Mouse (Mus musculus): Measurements from ENCODE around the gene Dchs1.
"Not testable (repeated sequence)": the region's sequence is repeated elsewhere in the genome, so short reads cannot be mapped to it uniquely, and the experiment has no call there.

Dchs1 gene

GRCm38 (mm10) chr7:105740851-105741250 is 46.6 kb downstream of the Dchs1 start:
- peak; percentile 19 for DNase-seq

- no peak for DNase-seq
Measured at GRCm38 (mm10) chr7:105740089-105740795, 47.2 kb downstream of the Dchs1 start.

DNA sequence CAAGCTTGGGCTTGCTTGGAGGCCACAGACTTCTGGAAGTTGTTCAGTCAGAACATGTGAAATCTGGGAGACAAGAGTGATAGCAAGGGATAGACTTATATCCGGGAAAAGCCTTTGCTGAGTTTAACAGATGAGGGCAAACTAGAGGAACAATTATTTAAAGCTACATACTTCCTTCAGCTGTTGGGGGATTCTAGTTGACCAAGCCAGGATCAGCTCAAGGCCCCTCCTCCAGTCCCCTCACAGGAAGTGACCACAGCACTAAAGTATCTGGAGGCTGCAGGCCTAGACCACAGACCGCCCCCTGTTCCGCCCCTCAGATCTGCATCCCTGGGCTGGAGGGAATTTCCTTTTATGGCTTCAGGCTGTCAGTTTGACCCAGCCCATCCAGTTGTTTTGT is 48.5 kb downstream of the Dchs1 start:
- DNase-seq: peak; percentile 24

DNA sequence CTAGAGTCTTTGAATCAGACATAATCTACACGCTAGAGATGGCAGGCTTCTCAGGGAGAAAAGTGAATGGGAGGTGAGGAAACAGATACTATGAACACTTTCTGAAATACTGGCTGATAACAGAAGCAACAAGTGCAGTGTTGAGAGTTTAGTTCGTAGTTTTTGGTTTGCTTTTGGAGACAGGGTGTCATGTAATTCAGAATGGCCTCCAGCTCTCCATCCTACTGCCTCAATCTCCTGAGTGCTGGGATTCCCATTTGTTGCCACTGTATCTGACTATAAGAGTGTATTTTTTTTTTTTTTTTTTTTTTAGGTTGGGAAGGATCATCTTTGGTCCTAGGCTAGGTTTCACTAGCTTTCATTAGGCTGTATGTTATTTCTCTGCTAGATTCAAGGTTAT is 49.2 kb downstream of the Dchs1 start:
- no peak for DNase-seq

DNA sequence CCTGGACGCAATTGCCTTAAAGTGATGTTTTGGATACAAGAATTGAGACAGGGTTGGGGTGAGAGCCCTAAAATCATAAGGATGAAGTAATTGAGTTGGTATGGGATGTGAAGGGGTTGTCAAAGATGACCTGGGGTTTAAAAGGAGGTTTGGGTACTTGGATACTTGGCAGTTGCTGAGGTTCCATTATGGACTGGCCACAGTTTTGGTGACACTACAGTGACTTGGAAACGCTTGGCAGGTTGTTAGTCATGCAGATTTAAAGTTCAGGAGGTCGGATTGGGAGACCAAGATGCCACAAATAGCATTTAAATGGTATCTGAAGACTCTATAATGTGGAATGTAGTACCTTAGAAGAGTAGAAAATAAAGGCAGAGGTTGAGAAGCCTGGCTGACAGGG is 49.8 kb downstream of the Dchs1 start:
- peak; percentile 18 for DNase-seq

GRCm38 (mm10) chr7:105736911-105737521 is 50.4 kb downstream of the Dchs1 start, which contains the start of gene Rrp8:
Gene Rrp8 (minus strand): TSS chr7:105737385.
- no peak for DNase-seq

DNA sequence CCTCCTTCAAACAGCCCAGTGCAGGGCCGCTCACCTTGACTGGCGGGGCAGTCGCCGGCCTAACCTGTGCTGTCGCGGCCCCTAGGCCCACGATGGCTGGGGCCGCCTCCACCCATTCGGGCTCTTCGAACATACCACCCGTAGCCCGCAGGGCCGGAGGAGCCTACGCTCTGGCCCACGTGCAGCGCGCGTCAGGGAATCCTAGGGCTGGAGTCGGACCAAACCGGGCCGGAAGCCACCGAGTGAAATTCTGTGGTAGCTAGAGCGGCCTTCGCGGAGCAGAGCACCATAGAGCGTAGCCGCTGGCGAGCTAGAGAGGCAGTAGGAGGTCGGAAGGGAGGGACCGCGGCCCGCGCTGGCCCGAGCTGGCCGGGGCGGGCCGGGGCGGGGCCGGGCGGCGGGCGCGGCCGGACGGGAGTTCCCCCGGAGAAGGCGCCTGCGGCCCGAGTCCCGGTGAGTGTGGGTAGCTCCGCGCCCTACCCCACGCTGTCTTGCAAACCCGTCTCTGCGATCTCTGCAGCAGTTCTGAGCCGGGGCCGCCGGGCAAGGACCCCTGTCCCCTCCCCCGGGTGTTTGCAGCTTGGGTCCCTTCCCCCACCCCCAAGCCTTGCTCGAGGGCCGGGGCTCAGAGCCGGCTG is 51.1 kb downstream of the Dchs1 start, which contains the start of gene Ilk:
Ilk (plus strand) TSS at position 329 of the 638 bp plus-strand sequence.
- DNase-seq: peak; percentile 94

GRCm38 (mm10) chr7:105735464-105735863 is 52.0 kb downstream of the Dchs1 start:
- DNase-seq: not testable (repeated sequence)

DNA sequence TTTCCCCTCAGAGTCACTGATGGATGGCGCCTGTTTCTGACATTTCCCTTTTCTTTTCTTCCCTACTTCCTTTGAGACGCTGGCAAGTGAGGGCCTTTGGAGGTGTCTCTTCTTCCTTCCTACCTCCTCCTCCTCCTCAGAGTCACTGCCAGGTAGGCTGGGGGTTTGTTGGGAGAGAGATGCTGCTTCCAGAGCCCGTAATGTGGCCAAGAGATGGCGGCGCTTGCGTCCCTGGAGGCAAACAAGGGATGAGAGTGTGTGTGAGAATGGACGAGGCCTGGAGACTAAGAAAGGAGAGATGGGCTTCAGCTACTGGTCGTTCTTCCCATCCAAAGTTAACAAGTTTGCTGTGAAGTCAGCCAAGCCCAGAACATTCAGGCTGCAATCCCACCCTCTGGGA is 52.6 kb downstream of the Dchs1 start:
- DNase-seq: peak; percentile 38

- peak; percentile 21 for DNase-seq
Measured at GRCm38 (mm10) chr7:105733836-105734235, 53.6 kb downstream of the Dchs1 start.

DNA sequence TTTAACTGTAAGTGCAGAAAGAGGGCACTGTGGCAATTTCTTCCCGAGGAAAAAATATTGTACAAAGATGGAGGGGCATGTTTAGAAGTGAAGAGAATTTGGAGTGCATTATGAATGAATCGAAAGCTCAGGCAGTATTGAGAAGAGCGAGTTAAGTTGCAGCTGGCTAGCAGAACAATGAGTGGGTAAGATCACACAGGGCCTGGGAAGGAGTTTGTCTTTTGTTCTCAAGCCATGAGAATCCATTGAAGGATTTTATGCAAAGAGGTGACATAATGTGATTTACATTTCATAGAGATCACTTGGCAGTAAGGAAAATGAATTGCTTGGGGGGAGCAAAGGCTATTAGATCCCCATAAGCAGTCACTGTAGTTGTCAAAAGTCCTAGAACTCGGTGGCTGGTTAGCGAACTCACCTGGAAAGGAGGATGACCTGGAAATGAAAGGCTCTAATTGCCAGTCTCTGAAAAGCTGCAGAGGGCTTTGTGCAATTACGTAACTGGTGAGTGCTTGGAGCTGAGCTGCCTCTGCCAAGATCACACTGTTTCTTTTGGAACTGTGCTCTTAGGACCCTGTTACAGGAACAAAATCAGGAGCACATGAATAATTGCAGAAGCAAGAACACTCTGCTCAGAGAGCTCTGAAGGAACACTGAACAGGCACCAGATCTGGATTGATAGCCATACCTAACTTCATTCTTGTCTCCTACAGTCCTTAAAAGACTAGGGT is 58.6 kb downstream of the Dchs1 start:
- no peak for DNase-seq

GRCm38 (mm10) chr7:105726980-105727325 is 60.5 kb downstream of the Dchs1 start:
- DNase-seq: no peak

DNA sequence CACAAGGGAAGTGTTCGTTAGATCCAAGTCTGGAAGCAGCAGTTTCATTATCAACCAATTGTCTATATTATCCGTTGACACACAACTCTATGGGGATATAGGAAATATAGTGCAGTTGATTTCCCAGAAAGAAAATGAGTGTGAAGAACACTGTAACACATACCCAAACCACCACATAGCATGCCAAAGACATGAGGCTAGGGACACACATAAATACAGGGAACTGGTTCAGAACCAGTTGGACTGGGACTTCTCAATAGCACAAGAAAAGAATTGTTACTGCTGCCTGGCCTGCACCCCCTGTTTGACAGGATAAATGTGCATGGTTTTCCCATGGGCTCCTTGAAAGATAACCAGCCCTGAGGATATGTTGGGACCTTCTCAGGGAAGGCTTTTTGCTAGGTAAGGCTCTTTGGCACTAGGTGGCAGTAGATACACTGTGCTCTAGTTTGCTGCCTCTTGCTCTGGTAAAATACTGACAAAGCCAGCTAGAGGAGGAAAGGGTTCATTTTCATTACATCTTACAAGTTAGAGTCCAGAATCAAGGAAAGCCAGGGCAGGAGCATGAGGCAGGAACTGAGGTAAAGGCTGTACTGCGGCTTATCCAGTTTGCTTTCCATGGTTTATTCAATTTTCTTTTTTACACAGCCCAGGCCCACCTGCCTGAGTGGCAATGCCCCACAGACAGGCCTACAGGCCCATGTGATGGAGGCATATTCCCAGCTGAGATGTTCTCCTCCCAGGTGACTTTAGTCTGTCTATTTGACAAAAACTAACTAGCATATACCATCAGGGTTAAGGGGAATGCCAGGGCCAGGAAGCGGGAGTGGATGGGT is 61.1 kb downstream of the Dchs1 start:
- DNase-seq: peak; percentile 60

- DNase-seq: no peak
Measured at GRCm38 (mm10) chr7:105721916-105722315, 65.5 kb downstream of the Dchs1 start.

GRCm38 (mm10) chr7:105715366-105715765 is 72.1 kb downstream of the Dchs1 start:
- DNase-seq: no peak

GRCm38 (mm10) chr7:105708733-105709132 is 78.7 kb downstream of the Dchs1 start:
- no peak for DNase-seq

- peak; percentile 59 for DNase-seq
Measured at GRCm38 (mm10) chr7:105703816-105704215, 83.6 kb downstream of the Dchs1 start.

GRCm38 (mm10) chr7:105703184-105703583 is 84.3 kb downstream of the Dchs1 start:
- peak; percentile 39 for DNase-seq

Measured in cerebellum, adult 9-11 months (tissue).